Mouse (Mus musculus) olfactory bulb, adult 2 months (tissue): ENCODE data around the gene Mettl23. TPM values are rescaled to one million over a fixed set of nuclear protein-coding genes. Genes with fewer than 3 reads are reported as not detected.
A peak's percentile ranks its signal among the peaks of the same experiment; 100 is the strongest.

Experiments
- H3K27ac ChIP-seq: fragments of 200-500 bp; 2 replicates; pipeline ENCODE4 v1.5.1; 2012; ENCODE audit warnings: low read depth, low read length; ENCODE audit not compliant: insufficient read depth
- H3K4me1 ChIP-seq: fragments of 200-500 bp; 2 replicates; pipeline ENCODE4 v1.6.1; 2012; ENCODE audit warnings: low read length; ENCODE audit not compliant: control insufficient read depth, insufficient read depth
- H3K4me3 ChIP-seq: fragments of 200-500 bp; 2 replicates; pipeline ENCODE4 v1.5.1; 2012; ENCODE audit warnings: mild to moderate bottlenecking, low read depth, low read length, moderate library complexity; ENCODE audit not compliant: insufficient read depth
- CTCF ChIP-seq: fragments of 200-500 bp; IDR thresholded peaks from 2 replicates; pipeline ENCODE4 v1.5.1; 2012; ENCODE audit warnings: low read depth, mild to moderate bottlenecking, low read length, moderate library complexity; ENCODE audit not compliant: insufficient read depth
- POLR2A ChIP-seq: fragments of 200-500 bp; IDR thresholded peaks from 2 replicates; pipeline ENCODE4 v1.6.1; 2012; ENCODE audit warnings: mild to moderate bottlenecking, low read depth, low read length, moderate library complexity; ENCODE audit not compliant: insufficient read depth
- WGBS: fragments of 180-500 bp; shearing (Covaris S2); methylation state at CpG from one replicate; pipeline ENCODE4 v1.1.7; 2018; 5-methylcytosine and 5-hydroxymethylcytosine counted together
- polyA plus RNA-seq: library from polyadenylated mRNA; stranded (reverse); fragments of >200 nt; gene quantifications from 2 replicates; pipeline ENCODE4 v1.2.4, GENCODE M21; 2012; ENCODE audit warnings: low replicate concordance; ENCODE audit not compliant: missing spikeins, insufficient read depth, insufficient read length

Mettl23 gene
- polyA plus RNA-seq, 1 experiment: not detected

- Histone ChIP-seq H3K4me3 (no peak overlapping the region), H3K27ac (no peak overlapping the region), H3K4me1 (peaks cover 40% of the 10 kb centered on the region)
- WGBS: 67% methylated on average over 5 of the region's 5 CpGs
- no peak for TF ChIP-seq CTCF
- TF ChIP-seq POLR2A: no peak
Measured at GRCm38 (mm10) chr11:116825230-116825629, 17.8 kb upstream of the Mettl23 start.

- no peak overlapping the region for H3K27ac ChIP-seq
- H3K4me3 ChIP-seq: peak overlapping the region; percentile 58
- WGBS: 49% methylated on average over 17 of the region's 17 CpGs
- no peak for TF ChIP-seq CTCF
- no peak for TF ChIP-seq POLR2A
- peaks cover 30% of the 10 kb centered on the region for H3K4me1 ChIP-seq
Measured at GRCm38 (mm10) chr11:116826550-116827504, 16.3 kb upstream of the Mettl23 start.

- no peak within 1 kb of the TSS; the same call in 1 of the 2 replicates for H3K27ac ChIP-seq
- 2% methylated on average over 70 of the region's 71 CpGs for WGBS
Measured at GRCm38 (mm10) chr11:116827534-116828165, 15.4 kb upstream of the Mettl23 start, which contains the start of gene Mxra7. TSS of gene Mxra7 (minus strand) at chr11:116828046.

GRCm38 (mm10) chr11:116832172-116832685 lies 10.8 kb upstream of the Mettl23 start:
- Histone ChIP-seq H3K4me3 (no peak overlapping the region), H3K27ac (no peak overlapping the region), H3K4me1 (peaks cover 18% of the 10 kb centered on the region)
- WGBS: 37% methylated on average over 4 of the region's 4 CpGs
- TF ChIP-seq POLR2A (no peak), CTCF (no peak)

More at GRCm38 (mm10) chr11:116827534-116828165, 15.4 kb upstream of the Mettl23 start, which contains the start of gene Mxra7:
- Histone ChIP-seq H3K4me1 (peaks cover 34% of the 10 kb centered on the region), H3K4me3 (peak within 1 kb of the TSS; percentile 58)
- TF ChIP-seq CTCF: no peak
- TF ChIP-seq POLR2A: no peak; the same call in 1 of the 2 replicates

- Histone ChIP-seq H3K4me1 (peaks cover 11% of the 10 kb centered on the region), H3K27ac (no peak overlapping the region), H3K4me3 (no peak overlapping the region)
- no peak for TF ChIP-seq CTCF
- TF ChIP-seq POLR2A: no peak
- WGBS: 93% methylated on average over 1 of the region's 1 CpGs
Measured at GRCm38 (mm10) chr11:116834954-116835353, 8.1 kb upstream of the Mettl23 start.

GRCm38 (mm10) chr11:116836283-116836682 lies 6.8 kb upstream of the Mettl23 start:
- Histone ChIP-seq H3K27ac (no peak overlapping the region), H3K4me1 (peaks cover 23% of the 10 kb centered on the region), H3K4me3 (no peak overlapping the region)
- TF ChIP-seq CTCF (no peak), POLR2A (no peak)
- 75% methylated on average over 4 of the region's 4 CpGs for WGBS

GRCm38 (mm10) chr11:116837441-116837840 lies 5.6 kb upstream of the Mettl23 start:
- H3K4me1 ChIP-seq: peaks cover 22% of the 10 kb centered on the region
- no peak for TF ChIP-seq POLR2A
- TF ChIP-seq CTCF: no peak
- WGBS: 91% methylated on average over 10 of the region's 10 CpGs
- H3K27ac ChIP-seq: no peak overlapping the region
- no peak overlapping the region for H3K4me3 ChIP-seq

GRCm38 (mm10) chr11:116838936-116839335 lies 4.1 kb upstream of the Mettl23 start:
- 89% methylated on average over 14 of the region's 14 CpGs for WGBS
- TF ChIP-seq POLR2A (no peak), CTCF (no peak)
- H3K27ac ChIP-seq: no peak overlapping the region
- no peak overlapping the region for H3K4me3 ChIP-seq
- peaks cover 23% of the 10 kb centered on the region for H3K4me1 ChIP-seq
